Mouse (Mus musculus) megakaryocyte, embryonic 14.5 days (primary cell): ENCODE results near the gene Tmem177.

Source experiments
- FLI1 ChIP-seq: IDR thresholded peaks from 2 replicates; pipeline ENCODE4 v1.6.1; 2012; ENCODE audit warnings: low read length, inconsistent platforms, mixed read lengths
- GATA1 ChIP-seq: IDR thresholded peaks from 3 replicates; pipeline ENCODE4 v1.6.1; 2012; ENCODE audit warnings: mixed read lengths, low read length, inconsistent platforms, borderline replicate concordance

DNA sequence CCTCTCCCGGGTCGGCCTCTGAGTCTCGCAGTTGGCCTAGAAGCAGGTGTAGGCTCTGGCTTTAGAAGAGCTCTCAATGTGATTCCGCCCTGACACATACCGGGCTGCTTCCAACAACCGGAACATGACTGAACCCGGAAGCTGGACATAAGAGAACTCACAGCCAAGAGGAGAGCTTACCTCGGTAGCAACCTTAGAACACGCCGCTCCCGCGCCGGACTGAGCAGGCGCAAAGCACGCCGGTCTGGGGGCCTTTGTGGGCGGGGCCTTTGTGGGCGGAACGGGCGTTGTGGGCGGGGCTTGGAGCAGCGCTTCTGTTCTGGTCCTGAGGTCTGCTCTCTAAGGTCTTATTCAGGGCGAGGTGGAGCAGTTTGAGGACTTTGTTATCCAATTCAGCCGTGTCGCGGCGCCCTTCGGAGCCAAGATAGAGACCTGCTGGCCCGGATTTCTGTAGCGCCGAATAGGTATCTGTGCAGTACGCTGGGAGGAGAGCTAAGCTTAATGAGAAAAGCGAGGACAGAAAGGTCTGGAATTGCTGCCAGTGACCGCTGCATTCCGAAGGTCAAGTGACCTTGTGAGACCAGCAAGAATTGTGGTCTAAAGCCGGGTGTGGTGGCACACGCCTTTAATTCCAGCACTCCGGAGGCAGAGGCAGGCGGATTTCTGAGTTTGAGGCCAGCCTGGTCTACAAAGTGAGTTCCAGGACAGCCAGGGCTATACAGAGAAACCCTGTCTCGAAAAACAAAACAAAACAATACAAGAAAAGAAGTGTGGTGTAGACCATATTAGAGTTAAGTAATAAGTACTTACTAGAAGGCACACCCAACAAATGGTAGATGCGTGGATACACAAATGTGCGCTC lies at the start of gene Tmem177:
- TF ChIP-seq GATA1 = no peak
- TF ChIP-seq FLI1 = no peak
